Mouse (Mus musculus): ENCODE results near the gene Gosr1. TPM values are rescaled to one million over a fixed set of nuclear protein-coding genes. Genes with fewer than 3 reads are reported as not detected.
A peak's percentile ranks its signal among the peaks of the same experiment; 100 is the strongest.
"Not testable (repeated sequence)": the region's sequence is repeated elsewhere in the genome, so short reads cannot be mapped to it uniquely, and the experiment has no call there.

Gosr1 gene
- total and polyA plus RNA-seq, 2 experiments = 13.7 to 20.1 TPM

DNA sequence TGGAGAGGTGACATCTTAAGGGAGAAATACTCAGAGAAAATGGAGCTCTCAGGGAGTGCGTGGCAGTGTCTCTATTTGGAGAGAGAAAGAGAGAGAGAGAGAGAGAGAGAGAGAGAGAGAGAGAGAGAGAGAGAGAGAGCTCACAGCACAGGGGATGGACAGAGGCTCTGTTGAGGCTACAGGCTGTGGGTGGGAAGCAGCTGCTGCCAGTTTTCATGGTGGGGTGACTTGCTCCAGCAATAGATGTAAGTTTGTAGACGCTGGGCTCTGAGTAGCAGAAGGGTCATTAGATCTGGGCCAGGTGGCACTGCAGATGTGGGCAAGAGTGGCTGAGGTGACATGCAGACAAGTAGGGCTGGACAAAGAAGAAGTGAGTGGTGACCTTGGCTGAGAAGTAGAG, 77.8 kb downstream of the Gosr1 start:
- Histone ChIP-seq H3K36me3 (ENCODE audit: control insufficient read depth, insufficient read depth, low read length) (no peaks in the 10 kb centered on the region), H3K27me3 (ENCODE audit: control insufficient read depth, insufficient read depth, low read length) (no peaks in the 10 kb centered on the region), H3K27ac (replicated peaks; ENCODE audit: insufficient read depth, low read depth, low read length) (no peak overlapping the region), H3K79me2 (ENCODE audit: control insufficient read depth, insufficient read depth, low read length) (no peaks in the 10 kb centered on the region), H3K4me1 (ENCODE audit: control insufficient read depth, insufficient read depth, low read length) (no peaks in the 10 kb centered on the region), H3K4me3 (ENCODE audit: insufficient read depth, low read depth, low read length) (no peak overlapping the region), H3K9ac (ENCODE audit: low read depth, low read length) (no peak overlapping the region)
- DNase-seq (ENCODE audit: extremely low read depth, low read depth, low spot score) = no peak
- TF ChIP-seq POLR2A (IDR thresholded peaks at IDR 0.05; ENCODE audit: extremely low read depth, insufficient read depth, low read length) (no peak), CTCF (IDR thresholded peaks at IDR 0.05; ENCODE audit: low read depth, low read length) (no peak)
- WGBS = 80% methylated on average over 2 of the region's 2 CpGs

DNA sequence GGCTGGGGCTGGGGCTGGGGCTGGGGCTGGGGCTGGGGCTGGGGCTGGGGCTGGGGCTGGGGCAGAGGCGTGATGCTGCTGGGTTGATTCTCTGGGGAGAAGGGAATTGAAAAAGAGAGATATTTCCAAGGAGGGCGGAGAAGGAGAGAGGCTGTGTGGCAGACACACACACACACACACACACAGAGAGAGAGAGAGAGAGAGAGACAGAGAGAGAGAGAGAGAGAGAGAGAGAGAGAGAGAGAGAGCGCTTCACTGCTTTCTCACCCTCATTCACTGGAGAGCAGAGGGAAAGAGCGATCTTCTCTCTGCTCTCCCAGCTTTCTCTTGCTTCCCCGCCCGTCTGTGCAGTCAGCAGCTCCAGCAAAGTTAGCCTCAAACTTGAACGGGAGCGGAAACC, 83.9 kb downstream of the Gosr1 start, which contains the start of gene Trarg1:
Trarg1 (plus strand) TSS at position 301 of the 400 bp plus-strand sequence.
- Histone ChIP-seq H3K4me3 (ENCODE audit: insufficient read depth, low read depth, low read length) (peak within 1 kb of the TSS; percentile 5), H3K9ac (ENCODE audit: low read depth, low read length) (peak within 1 kb of the TSS; percentile 26; the same call in 1 of the 2 replicates)
- H3K79me2 ChIP-seq (ENCODE audit: control insufficient read depth, insufficient read depth, low read length); H3K4me1 ChIP-seq (ENCODE audit: control insufficient read depth, insufficient read depth, low read length); H3K27me3 ChIP-seq (ENCODE audit: control insufficient read depth, insufficient read depth, low read length); H3K36me3 ChIP-seq (ENCODE audit: control insufficient read depth, insufficient read depth, low read length); DNase-seq (ENCODE audit: extremely low read depth, low read depth, low spot score); H3K27ac ChIP-seq (replicated peaks; ENCODE audit: insufficient read depth, low read depth, low read length): not testable (repeated sequence)
- WGBS = 50% methylated on average over 8 of the region's 8 CpGs

Other genes with a start within 250 kb of the Gosr1 start
- 3.7 and 3.9 TPM in 2 replicates for gene Abr, start 141.3 kb downstream of the Gosr1 start, total RNA-seq (2014; rRNA removed)
- 2.2 and 3.3 TPM in 2 replicates for gene Abr, start 141.3 kb downstream of the Gosr1 start, polyA plus RNA-seq (2012; rRNA removed)
- gene Bhlha9, start 91.1 kb downstream of the Gosr1 start, total RNA-seq (2014; rRNA removed) = not detected in 2 replicates
- gene Bhlha9, start 91.1 kb downstream of the Gosr1 start, polyA plus RNA-seq (2012; rRNA removed) = not detected in 2 replicates
- 0.13 and 0.18 TPM in 2 replicates for gene Trarg1, start 83.8 kb downstream of the Gosr1 start, total RNA-seq (2014; rRNA removed)
- gene Trarg1, start 83.8 kb downstream of the Gosr1 start, polyA plus RNA-seq (2012; rRNA removed) = 0.09 and 0.10 TPM in 2 replicates
- gene Cpd, start 83.4 kb upstream of the Gosr1 start, total RNA-seq (2014; rRNA removed) = 17.0 and 22.6 TPM in 2 replicates
- gene Cpd, start 83.4 kb upstream of the Gosr1 start, polyA plus RNA-seq (2012; rRNA removed) = 4.8 and 5.0 TPM in 2 replicates
- not detected in 2 replicates for gene Tmigd1, start 138.6 kb upstream of the Gosr1 start, total RNA-seq (2014; rRNA removed)
- gene Tmigd1, start 138.6 kb upstream of the Gosr1 start, polyA plus RNA-seq (2012; rRNA removed) = not detected in 2 replicates
- gene Blmh, start 161.2 kb upstream of the Gosr1 start, total RNA-seq (2014; rRNA removed) = 43.6 and 45.8 TPM in 2 replicates
- gene Blmh, start 161.2 kb upstream of the Gosr1 start, polyA plus RNA-seq (2012; rRNA removed) = 8.6 and 10.3 TPM in 2 replicates
- 0.20 and 0.37 TPM in 2 replicates for gene Slc6a4, start 235.0 kb upstream of the Gosr1 start, total RNA-seq (2014; rRNA removed)
- 0.13 and 0.26 TPM in 2 replicates for gene Slc6a4, start 235.0 kb upstream of the Gosr1 start, polyA plus RNA-seq (2012; rRNA removed)